Mouse (Mus musculus): ENCODE results near the gene Fbxo39.

Fbxo39 gene

GRCm38 (mm10) chr11:72363523-72364240, 49.4 kb downstream of the Fbxo39 start:
- no peak for DNase-seq (ENCODE audit: low spot score in 2 of 2)

- no peak for DNase-seq (ENCODE audit: low spot score in 2 of 2)
Measured at GRCm38 (mm10) chr11:72364526-72364925, 50.3 kb downstream of the Fbxo39 start.

- no peak for DNase-seq (ENCODE audit: low spot score in 2 of 2)
Measured at GRCm38 (mm10) chr11:72366126-72366525, 51.9 kb downstream of the Fbxo39 start.

GRCm38 (mm10) chr11:72367934-72368674, 53.9 kb downstream of the Fbxo39 start:
- no peak for DNase-seq (ENCODE audit: low spot score in 2 of 2)

All from left cerebral cortex, adult 9 months (tissue).